ENCODE assay signal across 8 mouse cellular contexts in the genomic region with DNA sequence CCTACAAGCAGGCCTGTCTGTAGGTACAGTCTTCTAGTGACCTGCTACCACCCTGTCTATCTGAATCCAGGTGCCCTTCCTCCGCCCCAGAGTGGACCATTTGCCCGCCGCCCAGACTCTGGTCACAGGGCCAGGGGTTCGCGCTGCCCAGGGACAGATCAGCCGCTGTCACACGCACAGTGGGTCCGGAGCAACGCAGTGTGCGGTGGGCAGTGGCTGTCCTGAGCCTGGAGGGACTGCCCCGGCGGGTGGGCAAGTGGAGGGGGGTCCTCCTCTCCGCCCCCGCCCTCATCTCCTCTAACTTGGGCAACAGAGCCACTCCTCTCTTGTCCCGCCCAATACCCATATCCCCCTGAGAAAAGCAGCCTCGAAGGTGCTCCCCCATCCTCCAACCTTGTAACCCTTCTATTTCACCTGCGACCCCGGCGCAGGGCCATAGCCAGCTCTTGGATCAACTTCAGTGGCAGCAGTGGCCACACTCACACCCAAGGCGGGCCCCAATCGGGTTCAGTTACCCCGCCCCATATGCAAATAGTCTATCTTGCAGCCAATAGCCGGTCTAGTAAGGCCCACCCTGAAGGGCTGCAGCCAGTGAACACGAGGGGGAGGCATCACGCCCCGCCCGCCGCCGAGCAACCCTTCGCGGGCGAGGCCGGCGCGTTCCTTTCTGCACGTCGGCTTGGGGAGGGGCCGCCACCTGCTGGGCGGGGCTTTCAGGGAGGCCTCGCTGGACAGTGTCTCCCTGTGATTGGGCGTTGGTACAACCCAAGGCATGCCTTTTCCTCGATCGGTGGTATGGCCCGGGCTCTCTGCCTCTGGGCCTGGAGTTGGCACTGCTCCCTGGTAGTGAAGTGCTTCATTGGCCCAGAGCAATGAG. TPM values are rescaled to one million over a fixed set of nuclear protein-coding genes. Genes with fewer than 3 reads are reported as not detected.
DNase-seq lines count a peak whose midpoint lies in the region; ATAC-seq and TF ChIP-seq lines count a peak whose summit lies in the region.

No protein-coding gene starts in this region.

- no peaks in the 10 kb centered on the region for H3K27me3 ChIP-seq in forebrain, embryonic 16.5 days (replicated peaks; ENCODE audit: control insufficient read depth, insufficient read depth, low read length)
- no peaks in the 10 kb centered on the region for H3K27me3 ChIP-seq in lung, embryonic 14.5 days (ENCODE audit: insufficient read depth, low read length)
- H3K27me3 ChIP-seq in thymus, adult 2 months (ENCODE audit: control insufficient read depth, insufficient read depth, low read length) = no peaks in the 10 kb centered on the region

- H3K36me3 ChIP-seq in ES-E14 (ENCODE audit: control insufficient read depth, insufficient read depth, low read length, poor library complexity, severe bottlenecking) = peaks cover 18% of the 10 kb centered on the region
- no peaks in the 10 kb centered on the region for H3K36me3 ChIP-seq in forebrain, embryonic 16.5 days (ENCODE audit: control insufficient read depth, insufficient read depth)
- peaks cover 18% of the 10 kb centered on the region; the same call in 1 of the 2 replicates for H3K36me3 ChIP-seq in lung, embryonic 14.5 days (ENCODE audit: insufficient read depth)
- no peaks in the 10 kb centered on the region for H3K36me3 ChIP-seq in thymus, adult 2 months (ENCODE audit: control insufficient read depth, insufficient read depth, low read length)

- ATAC-seq in forebrain, embryonic 16.5 days = peak; percentile 97
- ATAC-seq in lung, embryonic 14.5 days (ENCODE audit: insufficient read depth) = peak; percentile 96

- TF ChIP-seq POLR2A in olfactory bulb, adult 2 months (IDR thresholded peaks at IDR 0.05; ENCODE audit: insufficient read depth, low read depth, low read length) = no peak
- no peak for TF ChIP-seq POLR2A in thymus, adult 2 months (IDR thresholded peaks at IDR 0.05; ENCODE audit: control insufficient read depth, extremely low read depth, insufficient read depth, low read length, poor library complexity)

- H3K27ac ChIP-seq in ES-E14 (ENCODE audit: insufficient read depth, low read depth, low read length, poor library complexity, severe bottlenecking) = no peak overlapping the region
- H3K27ac ChIP-seq in forebrain, embryonic 16.5 days (ENCODE audit: low read length) = peak overlapping the region; percentile 61
- H3K27ac ChIP-seq in layer of hippocampus, adult 2 months = peak overlapping the region; percentile 63
- peak overlapping the region; percentile 91 for H3K27ac ChIP-seq in lung, embryonic 14.5 days (ENCODE audit: low read depth)
- no peak overlapping the region for H3K27ac ChIP-seq in olfactory bulb, adult 2 months (ENCODE audit: insufficient read depth, low read depth, low read length)
- H3K27ac ChIP-seq in thymus, adult 2 months (ENCODE audit: control insufficient read depth, insufficient read depth, low read length) = no peak overlapping the region

- H3K9me3 ChIP-seq in ES-E14 (ENCODE audit: control insufficient read depth, insufficient read depth, low read depth, low read length) = no peaks in the 10 kb centered on the region
- H3K9me3 ChIP-seq in forebrain, embryonic 16.5 days (ENCODE audit: control insufficient read depth, low read length) = no peaks in the 10 kb centered on the region
- no peaks in the 10 kb centered on the region for H3K9me3 ChIP-seq in lung, embryonic 14.5 days (ENCODE audit: low read depth, low read length)

- in situ Hi-C loops in ES-E14 (cut with MboI; ENCODE audit: low sequenced_read_pairs in 2 of 2, unreplicated experiment in 2 of 2) = no loop called here

- peak overlapping the region; percentile 75 for H3K4me2 ChIP-seq in forebrain, embryonic 16.5 days (ENCODE audit: low read length)
- H3K4me2 ChIP-seq in lung, embryonic 14.5 days = peak overlapping the region; percentile 92

- intact Hi-C loops in heart, postnatal 36 days (cut with DNase I) = no loop called here

- H3K4me1 ChIP-seq in ES-E14 (ENCODE audit: control insufficient read depth in 2 of 2, insufficient read depth in 2 of 2, low read length in 2 of 2, poor library complexity in 1 of 2) = peaks cover 0 to 26% of the 10 kb centered on the region in 2 experiments; a peak in 3 of 4 replicates
- peaks cover 19% of the 10 kb centered on the region for H3K4me1 ChIP-seq in forebrain, embryonic 16.5 days (replicated peaks; ENCODE audit: control insufficient read depth, insufficient read depth, low read length)
- H3K4me1 ChIP-seq in lung, embryonic 14.5 days (ENCODE audit: insufficient read depth) = peaks cover 7% of the 10 kb centered on the region
- H3K4me1 ChIP-seq in olfactory bulb, adult 2 months (ENCODE audit: control insufficient read depth, insufficient read depth, low read length) = peaks cover 18% of the 10 kb centered on the region
- H3K4me1 ChIP-seq in thymus, adult 2 months (replicated peaks; ENCODE audit: control insufficient read depth, insufficient read depth, low read length) = peaks cover 16% of the 10 kb centered on the region

- WGBS in forebrain, embryonic 16.5 days = 2% methylated on average over 44 of the region's 44 CpGs
- WGBS in lung, embryonic 14.5 days = 3% methylated on average over 44 of the region's 44 CpGs
- WGBS in olfactory bulb, adult 2 months = 8% methylated on average over 44 of the region's 44 CpGs
- WGBS in thymus, adult 2 months = 26% methylated on average over 44 of the region's 44 CpGs

- peak; percentile 48 for TF ChIP-seq CTCF in layer of hippocampus, adult 2 months (conservative IDR thresholded peaks at IDR 0.05)
- TF ChIP-seq CTCF in lung, embryonic 14.5 days (IDR thresholded peaks at IDR 0.05; ENCODE audit: low read depth) = peak; percentile 27
- no peak for TF ChIP-seq CTCF in olfactory bulb, adult 2 months (IDR thresholded peaks at IDR 0.05; ENCODE audit: insufficient read depth, low read depth, low read length)
- peak; percentile 54; the same call in 1 of the 2 replicates for TF ChIP-seq CTCF in thymus, adult 2 months (IDR thresholded peaks at IDR 0.05; ENCODE audit: borderline replicate concordance, control insufficient read depth, extremely low read depth, insufficient read depth, low read length, poor library complexity)

- H3K9ac ChIP-seq in ES-E14 (ENCODE audit: insufficient read depth, low read depth, low read length, poor library complexity, severe bottlenecking) = peak overlapping the region; percentile 60
- peak overlapping the region; percentile 60 for H3K9ac ChIP-seq in forebrain, embryonic 16.5 days (replicated peaks; ENCODE audit: low read depth, low read length)
- peak overlapping the region; percentile 68 for H3K9ac ChIP-seq in lung, embryonic 14.5 days

- peak overlapping the region; percentile 68 to 77 for H3K4me3 ChIP-seq in ES-E14 (ENCODE audit: insufficient read depth in 1 of 2, low read depth in 1 of 2, low read length in 2 of 2, poor library complexity in 1 of 2, severe bottlenecking in 1 of 2)
- H3K4me3 ChIP-seq in forebrain, embryonic 16.5 days (replicated peaks; ENCODE audit: low read length) = peak overlapping the region; percentile 47
- H3K4me3 ChIP-seq in layer of hippocampus, adult 2 months = peak overlapping the region; percentile 52
- H3K4me3 ChIP-seq in lung, embryonic 14.5 days (ENCODE audit: low read depth, low read length) = peak overlapping the region; percentile 60
- H3K4me3 ChIP-seq in olfactory bulb, adult 2 months (ENCODE audit: insufficient read depth, low read depth, low read length) = peak overlapping the region; percentile 26
- peak overlapping the region; percentile 24 for H3K4me3 ChIP-seq in thymus, adult 2 months (ENCODE audit: control insufficient read depth, insufficient read depth, low read length)

- DNase-seq in ES-E14 (ENCODE audit: low read depth, low spot score) = peak; percentile 97
- DNase-seq in cerebellum, adult 11-12 months = peak; percentile 94
- DNase-seq in heart, postnatal 36 days = peak; percentile 89 to 94
- DNase-seq in layer of hippocampus, adult 2 months (ENCODE audit: low spot score in 2 of 2) = peak; percentile 89 to 94
- DNase-seq in lung, embryonic 14.5 days = peak; percentile 99
- DNase-seq in thymus, adult 2 months = peak; percentile 90

RNA-seq across cellular contexts. Expression of a gene that starts 5.8 kb away (rescaled TPM):
- total RNA-seq in ES-E14 (2012; rRNA removed) = 32.2 and 44.3 TPM in 2 replicates
- polyA plus RNA-seq in forebrain, embryonic 16.5 days (2015; fragmentation: Nextera tagmentation; extraction: Ambion mirVana) = 22.9 and 23.6 TPM in 2 replicates
- 1 to 10 TPM in 1 of 2 experiments, under 1 TPM in 1; 0.79 to 1.7 TPM for total RNA-seq in heart, postnatal 36 days (2021)
- 1 to 10 TPM in 1 of 2 experiments, under 1 TPM in 1; 0.98 to 1.2 TPM for total RNA-seq in layer of hippocampus, adult 2 months (2021)
- polyA plus RNA-seq in lung, embryonic 14.5 days (2014; fragmentation: Nextera tagmentation; extraction: Ambion mirVana) = 38.9 and 41.1 TPM in 2 replicates
- not detected in 2 replicates for polyA plus RNA-seq in olfactory bulb, adult 2 months (2012; ENCODE audit: insufficient read depth, insufficient read length, low replicate concordance, missing spikeins)
- polyA plus RNA-seq in thymus, adult 2 months (2012; rRNA removed) = 29.8 TPM in 2 replicates

RNA-seq across cellular contexts. Expression of a gene that starts 7.1 kb away (rescaled TPM):
- 101 and 107 TPM in 2 replicates for total RNA-seq in ES-E14 (2012; rRNA removed)
- polyA plus RNA-seq in forebrain, embryonic 16.5 days (2015; fragmentation: Nextera tagmentation; extraction: Ambion mirVana) = 90.2 and 96.1 TPM in 2 replicates
- 10 to 100 TPM; 31.9 to 36.5 TPM for total RNA-seq in heart, postnatal 36 days (2021)
- total RNA-seq in layer of hippocampus, adult 2 months (2021) = 10 to 100 TPM; 72.8 to 76.1 TPM
- 80.7 and 85.4 TPM in 2 replicates for polyA plus RNA-seq in lung, embryonic 14.5 days (2014; fragmentation: Nextera tagmentation; extraction: Ambion mirVana)
- not detected in 2 replicates for polyA plus RNA-seq in olfactory bulb, adult 2 months (2012; ENCODE audit: insufficient read depth, insufficient read length, low replicate concordance, missing spikeins)
- polyA plus RNA-seq in thymus, adult 2 months (2012; rRNA removed) = 64.1 and 80.2 TPM in 2 replicates

RNA-seq across cellular contexts. Expression of a gene that starts 7.6 kb away (rescaled TPM):
- total RNA-seq in ES-E14 (2012; rRNA removed) = 4.0 and 6.4 TPM in 2 replicates
- polyA plus RNA-seq in forebrain, embryonic 16.5 days (2015; fragmentation: Nextera tagmentation; extraction: Ambion mirVana) = 0.76 and 1.2 TPM in 2 replicates
- not detected for total RNA-seq in heart, postnatal 36 days (2021)
- total RNA-seq in layer of hippocampus, adult 2 months (2021) = not detected
- polyA plus RNA-seq in lung, embryonic 14.5 days (2014; fragmentation: Nextera tagmentation; extraction: Ambion mirVana) = 0.74 and 1.4 TPM in 2 replicates
- not detected in 2 replicates for polyA plus RNA-seq in olfactory bulb, adult 2 months (2012; ENCODE audit: insufficient read depth, insufficient read length, low replicate concordance, missing spikeins)
- 4.6 and 5.5 TPM in 2 replicates for polyA plus RNA-seq in thymus, adult 2 months (2012; rRNA removed)

RNA-seq across cellular contexts. Expression of a gene that starts 27.5 kb away (rescaled TPM):
- total RNA-seq in ES-E14 (2012; rRNA removed) = 3.3 and 3.9 TPM in 2 replicates
- polyA plus RNA-seq in forebrain, embryonic 16.5 days (2015; fragmentation: Nextera tagmentation; extraction: Ambion mirVana) = 10.0 and 13.9 TPM in 2 replicates
- 1 to 10 TPM; 2.8 to 4.0 TPM for total RNA-seq in heart, postnatal 36 days (2021)
- total RNA-seq in layer of hippocampus, adult 2 months (2021) = 1 to 10 TPM; 4.5 to 5.7 TPM
- polyA plus RNA-seq in lung, embryonic 14.5 days (2014; fragmentation: Nextera tagmentation; extraction: Ambion mirVana) = 3.8 and 4.3 TPM in 2 replicates
- not detected in 2 replicates for polyA plus RNA-seq in olfactory bulb, adult 2 months (2012; ENCODE audit: insufficient read depth, insufficient read length, low replicate concordance, missing spikeins)
- 7.1 and 7.4 TPM in 2 replicates for polyA plus RNA-seq in thymus, adult 2 months (2012; rRNA removed)

RNA-seq across cellular contexts. Expression of a gene that starts 27.7 kb away (rescaled TPM):
- 130 and 133 TPM in 2 replicates for total RNA-seq in ES-E14 (2012; rRNA removed)
- polyA plus RNA-seq in forebrain, embryonic 16.5 days (2015; fragmentation: Nextera tagmentation; extraction: Ambion mirVana) = 105 and 113 TPM in 2 replicates
- 100 to 1,000 TPM in 1 of 2 experiments, 10 to 100 TPM in 1; 97.9 to 104 TPM for total RNA-seq in heart, postnatal 36 days (2021)
- total RNA-seq in layer of hippocampus, adult 2 months (2021) = 100 to 1,000 TPM; 200 to 222 TPM
- 85.8 and 97.4 TPM in 2 replicates for polyA plus RNA-seq in lung, embryonic 14.5 days (2014; fragmentation: Nextera tagmentation; extraction: Ambion mirVana)
- not detected in 2 replicates for polyA plus RNA-seq in olfactory bulb, adult 2 months (2012; ENCODE audit: insufficient read depth, insufficient read length, low replicate concordance, missing spikeins)
- 65.6 and 77.9 TPM in 2 replicates for polyA plus RNA-seq in thymus, adult 2 months (2012; rRNA removed)

Comparison
In these comparisons a context has a peak if more than half of its experiments do, and no peak if none do; other contexts are left out.
1. H3K27ac ChIP-seq: peak in forebrain, embryonic 16.5 days (single experiment), layer of hippocampus, adult 2 months (single experiment) and lung, embryonic 14.5 days (single experiment); none in ES-E14 (single experiment), olfactory bulb, adult 2 months (single experiment) and thymus, adult 2 months (single experiment).
2. RNA of a gene that starts 5.8 kb away (polyA plus RNA-seq): 38.9 to 41.1 TPM in lung, embryonic 14.5 days, 29.8 TPM in thymus, adult 2 months and 22.9 to 23.6 TPM in forebrain, embryonic 16.5 days; not detected in olfactory bulb, adult 2 months; every median in the first group is over 10 times any median in the second.
3. Peak in every context shown above with its lines, with median percentiles within 50 percentile points of each other: DNase-seq, H3K4me3 ChIP-seq and H3K9ac ChIP-seq.